Mouse (Mus musculus) hindlimb bud, embryonic 11.5 days (tissue): ENCODE results near the gene Dennd2a.

Source experiments
- DNase-seq: peaks from one replicate; pipeline ENCODE4 v3.0.0-alpha.2; 2012; ENCODE audit warnings: low read depth, low spot score; ENCODE audit errors: extremely low spot score

Gene Dennd2a

GRCm38 (mm10) chr6:39557723-39558261 is at the start of gene Dennd2a:
Gene Dennd2a (minus strand): TSS chr6:39557867.
- no peak for DNase-seq

GRCm38 (mm10) chr6:39607365-39607764 is 49.7 kb upstream of the Dennd2a start:
- DNase-seq = no peak

DNA sequence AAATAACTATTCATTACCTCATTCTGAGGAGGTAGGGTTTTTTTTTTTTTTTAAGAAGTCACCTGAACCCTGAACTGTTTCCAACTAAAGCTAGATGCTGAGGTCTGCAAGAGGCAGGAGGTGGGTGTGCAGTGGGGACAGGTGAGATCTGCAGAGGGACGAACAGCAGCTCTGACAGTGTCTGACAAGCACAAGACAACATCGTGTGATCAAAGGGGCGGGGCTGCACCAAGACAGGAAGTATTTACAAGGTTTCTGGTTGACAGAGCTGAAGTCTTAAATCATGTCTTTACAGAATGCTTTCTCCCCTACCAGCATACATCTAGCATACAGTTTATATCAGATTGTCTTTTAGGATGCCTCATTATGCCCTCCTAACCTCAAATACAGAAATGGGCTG is 49.2 kb upstream of the Dennd2a start:
- DNase-seq = no peak

DNA sequence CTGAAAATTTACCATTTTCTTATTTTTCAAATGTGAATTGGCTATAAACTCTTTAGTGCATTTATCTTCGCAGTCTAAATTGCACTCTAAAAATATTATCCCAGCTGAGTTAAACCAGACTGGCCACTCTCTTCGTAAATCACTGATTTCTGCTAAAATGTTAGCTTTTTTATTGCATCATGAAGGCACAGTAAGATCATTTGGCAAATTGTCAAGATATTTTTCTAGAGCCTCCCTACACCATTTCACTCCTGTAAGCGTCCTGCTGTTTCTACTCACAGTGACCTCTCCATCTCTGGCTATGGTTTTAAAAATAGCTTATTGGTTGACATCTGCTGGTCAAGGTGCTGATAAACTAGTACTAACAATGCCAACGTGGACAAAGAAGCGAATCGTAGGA is 48.4 kb upstream of the Dennd2a start:
- no peak for DNase-seq

GRCm38 (mm10) chr6:39604565-39604964 is 46.9 kb upstream of the Dennd2a start:
- no peak for DNase-seq

- DNase-seq = no peak
Measured at GRCm38 (mm10) chr6:39601828-39602227, 44.2 kb upstream of the Dennd2a start.

GRCm38 (mm10) chr6:39600851-39601250 is 43.2 kb upstream of the Dennd2a start:
- DNase-seq = no peak

DNA sequence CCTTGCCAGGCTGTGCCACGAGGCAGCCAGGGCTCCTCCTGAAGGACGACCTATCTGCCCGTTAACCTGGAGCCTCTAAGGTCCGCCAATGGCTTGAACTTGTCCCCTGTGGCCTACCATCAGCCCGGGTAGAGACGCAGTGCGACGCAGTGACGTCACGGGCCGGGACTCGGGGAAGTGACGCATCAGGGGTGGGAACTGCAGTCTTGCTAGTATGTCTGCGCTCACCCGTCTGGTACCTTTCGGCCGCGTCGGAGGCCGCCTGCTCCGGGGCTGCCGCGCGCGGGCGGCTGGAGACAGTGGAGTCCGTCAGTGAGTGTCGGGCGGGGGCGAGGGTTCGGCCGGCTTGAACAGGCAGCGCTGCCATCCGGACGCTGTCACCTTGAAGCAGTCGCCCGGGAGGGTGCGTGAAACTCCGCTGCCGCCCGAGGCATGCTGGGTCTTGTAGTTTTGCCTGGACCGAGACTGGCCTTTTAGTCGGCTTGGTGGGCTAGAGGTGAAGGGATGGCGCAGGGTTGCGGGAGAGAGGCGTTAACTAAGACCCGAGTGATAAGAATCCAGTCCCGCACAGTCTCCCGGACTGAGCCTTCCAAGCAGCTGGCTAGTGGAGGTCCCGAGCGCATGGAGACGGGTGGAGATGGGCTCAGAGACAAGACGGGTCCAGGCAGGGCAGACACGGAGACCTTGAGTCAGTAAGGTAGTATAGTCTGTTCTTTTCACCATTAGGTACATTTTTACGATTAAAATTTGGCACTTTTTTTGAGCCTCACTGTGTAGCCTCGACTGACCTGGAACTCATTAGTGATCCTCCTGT is 34.9 kb upstream of the Dennd2a start, which contains the start of gene Ndufb2:
Gene Ndufb2 (plus strand): TSS at position 174 of the 814 bp plus-strand sequence.
- peak; percentile 81 for DNase-seq

DNA sequence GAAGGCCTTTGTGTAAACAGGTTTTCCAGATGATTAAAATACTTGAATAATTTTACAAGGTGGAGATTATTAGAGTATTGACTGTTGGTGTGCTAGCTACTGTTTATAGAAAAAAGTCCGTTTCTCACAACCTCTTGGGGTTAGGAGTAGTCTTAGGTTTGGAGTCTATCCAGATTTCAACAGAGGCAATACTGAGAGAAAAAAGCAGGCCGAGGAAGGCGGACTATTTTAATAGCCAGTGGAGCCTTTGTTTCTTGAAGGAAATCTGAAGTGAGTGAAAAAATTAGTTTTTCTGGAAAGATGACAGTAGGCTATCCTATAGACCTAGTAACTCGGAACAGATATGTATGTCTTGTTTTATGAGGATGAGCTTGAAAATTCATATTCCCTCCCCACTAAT is 33.8 kb upstream of the Dennd2a start:
- no peak for DNase-seq

DNA sequence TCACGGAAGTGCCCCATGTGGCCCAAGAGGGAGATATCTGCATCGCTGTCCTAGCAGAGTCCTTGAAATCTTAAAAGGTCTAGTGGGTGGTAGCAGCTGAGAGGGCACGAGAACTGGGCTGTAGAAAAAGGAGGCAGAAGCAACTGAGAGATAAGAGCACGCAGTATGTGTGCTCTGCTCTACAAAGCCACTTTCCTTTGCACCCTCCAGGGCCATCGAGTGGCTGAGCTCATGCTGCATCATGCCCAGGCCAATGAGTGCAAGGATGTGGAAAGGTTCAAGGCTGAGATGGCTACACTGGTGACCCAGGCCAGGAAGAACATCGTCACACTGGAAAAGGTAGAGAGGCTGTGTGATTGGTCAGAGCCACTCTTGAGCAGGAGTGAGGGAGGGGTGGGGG is 27.9 kb upstream of the Dennd2a start, which contains the start of gene Gm42420:
Gene Gm42420 (plus strand): TSS at position 237 of the 400 bp plus-strand sequence.
- no peak for DNase-seq

GRCm38 (mm10) chr6:39581087-39581784 is 23.6 kb upstream of the Dennd2a start:
- no peak for DNase-seq

DNA sequence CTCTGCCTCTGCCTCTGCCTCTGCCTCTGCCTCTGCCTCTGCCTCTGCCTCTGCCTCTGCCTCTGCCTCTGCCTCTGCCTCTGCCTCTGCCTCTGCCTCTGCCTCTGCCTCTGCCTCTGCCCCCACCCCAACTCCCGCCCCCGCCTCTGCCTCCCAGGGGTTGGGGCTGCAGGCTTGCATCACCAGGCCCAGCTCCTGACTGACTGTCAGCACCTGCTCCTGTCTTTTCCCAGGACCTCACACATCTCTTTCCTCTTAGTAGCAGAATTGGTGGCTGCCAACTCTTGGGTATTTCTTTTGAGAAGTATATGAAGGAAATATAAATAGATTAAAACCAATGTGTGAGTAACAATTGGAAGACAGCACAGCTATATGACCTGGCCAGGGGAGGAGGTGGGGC is 22.9 kb upstream of the Dennd2a start:
- DNase-seq = no peak

GRCm38 (mm10) chr6:39579552-39579951 is 21.9 kb upstream of the Dennd2a start:
- no peak for DNase-seq

GRCm38 (mm10) chr6:39574951-39575350 is 17.3 kb upstream of the Dennd2a start:
- no peak for DNase-seq

DNA sequence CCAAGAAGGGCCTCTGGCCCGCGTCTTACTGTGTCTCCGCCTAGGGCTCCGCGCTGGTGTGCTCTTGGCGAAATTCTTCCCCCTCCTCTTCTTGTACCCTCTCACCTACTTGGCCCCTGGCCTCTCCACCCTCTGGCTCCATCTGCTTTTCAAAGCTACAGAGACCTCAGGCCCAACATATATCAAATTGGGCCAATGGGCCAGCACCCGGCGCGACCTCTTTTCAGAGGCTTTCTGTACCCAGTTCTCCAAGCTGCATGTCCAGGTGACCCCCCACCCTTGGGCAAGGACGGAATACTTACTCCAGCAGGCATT is 16.8 kb upstream of the Dennd2a start:
- DNase-seq = no peak

DNA sequence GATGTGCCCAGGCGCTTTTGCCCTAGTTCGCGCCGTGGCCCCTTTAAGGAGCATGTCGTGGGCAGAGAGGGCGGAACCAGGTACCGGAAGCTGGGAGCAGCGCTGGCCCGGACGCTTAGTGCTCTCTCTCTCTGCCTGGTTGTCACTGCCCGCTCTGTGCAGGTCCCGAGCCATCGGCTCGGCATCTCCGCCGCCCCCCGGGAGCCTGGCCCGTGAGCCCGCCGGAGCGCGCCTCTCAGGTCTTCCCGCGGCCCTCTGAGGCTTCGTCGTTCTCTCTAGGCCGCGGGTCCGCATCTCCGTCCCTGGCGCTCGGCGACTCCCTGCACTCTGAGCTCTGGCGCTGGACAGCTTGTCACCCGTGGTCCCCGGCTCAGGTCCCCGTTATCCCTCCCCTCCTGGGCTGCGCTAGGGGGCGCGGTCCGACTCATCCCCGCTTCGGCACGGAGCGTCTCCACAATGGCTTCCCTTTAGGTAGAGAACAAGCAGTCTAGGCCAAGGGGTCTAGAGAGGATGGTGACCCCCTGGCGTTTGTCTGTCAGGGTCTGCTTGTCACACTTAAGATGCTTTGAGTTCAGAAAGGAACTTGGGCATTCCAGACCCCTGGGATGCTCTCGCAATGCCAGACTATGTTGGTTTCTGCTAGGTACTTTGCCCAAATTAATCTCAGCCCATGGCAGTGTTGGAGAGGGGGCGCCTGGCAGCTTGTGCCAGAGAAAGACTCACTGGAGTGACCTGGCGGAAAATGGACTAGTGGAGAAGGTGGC is 16.3 kb upstream of the Dennd2a start, which contains the start of gene Adck2:
Gene Adck2 (plus strand): TSS at position 83 of the 764 bp plus-strand sequence.
- no peak for DNase-seq

DNA sequence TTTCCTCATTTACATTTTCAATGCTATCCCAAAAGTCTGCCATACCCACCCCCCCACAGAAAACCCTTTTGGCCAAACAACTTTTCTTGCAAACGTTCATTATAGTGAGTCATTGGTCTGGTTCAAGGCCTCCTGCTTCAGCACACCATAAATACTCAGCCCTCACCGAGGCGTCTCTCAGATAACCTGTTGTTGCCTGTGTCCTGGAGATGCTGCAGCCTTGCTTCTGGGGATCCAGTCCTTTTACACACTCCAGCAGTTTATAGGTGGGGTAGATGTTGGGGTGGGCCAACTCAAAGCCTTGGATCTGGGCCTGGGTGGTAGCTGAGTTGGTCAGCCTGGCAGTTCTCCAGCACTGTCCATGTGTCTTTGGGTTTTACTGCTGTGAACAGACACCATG is 12.8 kb upstream of the Dennd2a start:
- DNase-seq = no peak

DNA sequence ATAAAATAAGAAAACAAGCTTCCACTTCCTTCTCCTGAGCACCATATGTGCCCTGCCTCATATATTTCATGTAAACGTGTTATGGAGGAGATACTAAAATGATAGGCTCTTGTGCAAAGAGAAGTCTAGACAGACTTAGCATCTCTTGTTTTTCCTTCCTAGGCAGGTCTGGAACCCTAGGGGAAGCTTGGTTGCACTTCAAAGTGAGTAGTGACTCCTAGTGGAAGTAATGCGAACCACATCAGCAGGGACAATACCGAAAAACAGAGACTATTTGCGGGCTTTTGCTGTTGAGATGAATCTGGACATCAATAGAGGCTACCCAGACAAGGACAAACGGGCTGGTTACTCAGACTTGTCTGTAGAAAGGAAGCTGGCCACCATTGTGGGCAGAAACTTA is 9.9 kb upstream of the Dennd2a start:
- DNase-seq = no peak

DNA sequence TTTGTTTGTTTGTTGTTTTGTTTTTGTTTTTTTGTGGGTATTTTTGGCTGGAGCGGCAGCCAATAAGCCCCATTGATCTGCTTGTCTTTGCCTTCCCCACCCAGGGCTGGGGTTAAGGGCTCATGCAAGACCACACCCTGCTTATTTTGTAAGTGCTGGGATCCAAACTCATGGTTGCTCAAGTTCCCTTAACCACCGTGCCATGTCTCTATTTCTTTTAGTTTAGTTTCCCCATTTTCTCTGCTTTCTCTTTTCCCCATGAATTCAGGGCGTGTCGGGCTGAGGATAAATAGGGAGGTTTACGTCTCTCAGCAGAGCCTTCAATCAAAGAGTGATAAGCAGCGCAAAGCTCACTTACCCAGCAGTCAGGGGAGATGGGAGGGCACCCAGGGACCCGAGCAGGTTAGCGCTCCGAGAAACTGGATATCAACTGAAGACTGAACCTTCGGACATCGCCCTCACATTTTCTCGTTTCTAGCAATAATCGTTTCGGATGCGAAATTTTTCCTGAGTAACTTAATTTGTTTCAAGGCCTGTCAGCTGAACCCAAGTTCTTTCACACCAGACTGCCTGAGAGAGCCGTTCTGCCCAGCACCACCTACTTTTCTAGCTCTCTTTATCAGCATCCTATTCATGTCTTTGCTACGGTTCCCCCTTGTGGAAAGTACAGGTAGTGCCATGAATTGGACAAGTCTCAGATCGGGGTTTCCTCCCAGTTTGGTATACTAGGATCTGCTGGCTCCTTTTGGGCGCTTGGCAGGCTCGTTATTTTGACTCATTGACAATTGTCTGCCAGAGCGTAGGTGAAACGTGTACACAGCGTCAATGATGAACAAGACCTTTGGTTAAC is 4.7 kb upstream of the Dennd2a start:
- DNase-seq = no peak

DNA sequence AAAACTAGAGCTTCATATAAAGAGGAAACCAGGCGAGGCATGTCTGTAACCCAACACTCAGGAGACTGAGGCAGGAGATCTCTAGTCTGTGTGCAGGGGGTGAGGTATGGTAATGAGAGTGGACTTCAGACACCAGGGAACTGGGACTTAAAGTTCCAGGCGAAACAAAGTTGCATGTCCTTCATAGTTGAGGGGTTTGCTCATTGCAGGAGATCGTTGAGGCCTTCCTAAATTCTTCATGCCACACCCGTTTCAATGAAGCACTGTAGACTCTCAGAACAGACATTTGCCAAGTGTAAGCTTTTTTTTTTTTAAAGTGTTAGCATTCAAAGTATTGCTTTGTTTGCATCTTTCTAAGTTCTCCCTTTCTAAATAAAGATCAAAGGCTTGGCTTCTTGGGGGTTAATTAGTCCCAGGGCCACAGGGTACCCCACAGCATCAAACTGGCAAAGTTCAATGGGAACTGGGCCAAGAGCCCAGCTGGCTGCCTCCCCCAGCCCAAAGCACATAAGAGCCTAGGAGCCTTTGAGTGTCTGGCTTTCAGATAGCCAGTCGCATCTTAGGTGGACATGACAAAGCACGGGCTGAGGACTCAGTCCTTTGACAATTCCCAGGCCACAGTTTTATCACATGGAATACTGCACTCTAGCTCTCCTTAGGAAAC is 1.7 kb upstream of the Dennd2a start:
- DNase-seq = no peak
